Mouse (Mus musculus) MEL (cell line): ENCODE data around the gene Wdr62. TPM values are rescaled to one million over a fixed set of nuclear protein-coding genes. Genes with fewer than 3 reads are reported as not detected.

Experiments
- DNase-seq: peaks from one replicate; pipeline ENCODE4 v3.0.0; 2011; ENCODE audit warnings: low read depth, low spot score
- H3K27ac ChIP-seq: 2 replicates; pipeline ENCODE4 v1.5.1; 2012; ENCODE audit warnings: low read depth, mild to moderate bottlenecking, control low read depth, low read length, moderate library complexity; ENCODE audit not compliant: control insufficient read depth
- H3K27me3 ChIP-seq, 2 experiments: fragments of 150-350 bp in 1 of 2; sonication (generic) in 1 of 2; 2 replicates each; pipeline ENCODE4 v1.6.1; 2012; ENCODE audit warnings: low read length in 2 of 2, mild to moderate bottlenecking in 2 of 2, improper control_type of control experiment in 1 of 2, moderate library complexity in 1 of 2; ENCODE audit not compliant: insufficient read depth in 2 of 2, control insufficient read depth in 1 of 2
- H3K36me3 ChIP-seq, 2 experiments: 2 replicates each; pipeline ENCODE4 v1.6.1; 2012 to 2014; ENCODE audit warnings: low read length in 2 of 2, improper control_type of control experiment in 1 of 2, inconsistent platforms in 1 of 2, mild to moderate bottlenecking in 1 of 2; ENCODE audit not compliant: insufficient read depth in 2 of 2, control insufficient read depth in 1 of 2
- H3K4me1 ChIP-seq, 2 experiments: fragments of 150-350 bp in 1 of 2; sonication (generic) in 1 of 2; 2 replicates each; pipeline ENCODE4 v1.6.1; 2012; ENCODE audit warnings: low read length in 2 of 2, improper control_type of control experiment in 1 of 2, mild to moderate bottlenecking in 1 of 2; ENCODE audit not compliant: insufficient read depth in 2 of 2, control insufficient read depth in 1 of 2
- H3K4me3 ChIP-seq, 2 experiments: fragments of 150-350 bp in 1 of 2; sonication (generic) in 1 of 2; 2 replicates each; pipeline ENCODE4 v1.5.1; 2012; ENCODE audit warnings: low read depth in 2 of 2, low read length in 2 of 2, mild to moderate bottlenecking in 2 of 2, moderate library complexity in 2 of 2, control low read depth in 1 of 2, improper control_type of control experiment in 1 of 2; ENCODE audit not compliant: control insufficient read depth in 1 of 2, insufficient read depth in 1 of 2
- H3K79me2 ChIP-seq: 2 replicates; pipeline ENCODE4 v1.6.1; 2012; ENCODE audit warnings: mild to moderate bottlenecking, low read length, moderate library complexity; ENCODE audit not compliant: control insufficient read depth, poor library complexity, insufficient read depth
- H3K9ac ChIP-seq: 2 replicates; pipeline ENCODE4 v1.6.1; 2012; ENCODE audit warnings: low read depth, mild to moderate bottlenecking, control low read depth, low read length, moderate library complexity; ENCODE audit not compliant: control insufficient read depth, poor library complexity, severe bottlenecking
- H3K9me3 ChIP-seq: fragments of 150-350 bp; sonication (generic); replicated peaks from 2 replicates; pipeline ENCODE4 v1.6.1; 2012; ENCODE audit warnings: mild to moderate bottlenecking, low read length, improper control_type of control experiment, moderate library complexity; ENCODE audit not compliant: insufficient read depth
- BHLHE40 ChIP-seq: IDR thresholded peaks from 2 replicates; pipeline ENCODE4 v1.6.1; 2012; ENCODE audit warnings: low read depth, mild to moderate bottlenecking, inconsistent platforms, low read length, improper control_type of control experiment, borderline replicate concordance
- CHD2 ChIP-seq: IDR thresholded peaks from 2 replicates; pipeline ENCODE4 v1.6.1; 2011; ENCODE audit warnings: low read length, improper control_type of control experiment
- E2F4 ChIP-seq: IDR thresholded peaks from 2 replicates; pipeline ENCODE4 v1.6.1; 2011; ENCODE audit warnings: low read depth, low read length, improper control_type of control experiment, borderline replicate concordance
- ELF1 ChIP-seq: IDR thresholded peaks from 2 replicates; pipeline ENCODE4 v1.6.1; 2014; ENCODE audit warnings: low read depth, mild to moderate bottlenecking, inconsistent platforms, low read length, improper control_type of control experiment, moderate library complexity
- EP300 ChIP-seq, 2 experiments: IDR thresholded peaks; 2 replicates each; pipeline ENCODE4 v1.6.1; 2011; ENCODE audit warnings: improper control_type of control experiment in 2 of 2, low read length in 2 of 2, low read depth in 1 of 2, mild to moderate bottlenecking in 1 of 2
- GABPA ChIP-seq: IDR thresholded peaks from 2 replicates; pipeline ENCODE4 v1.6.1; 2012; ENCODE audit warnings: low read depth, mild to moderate bottlenecking, inconsistent platforms, low read length, improper control_type of control experiment, moderate library complexity
- GATA1 ChIP-seq: IDR thresholded peaks from 2 replicates; pipeline ENCODE4 v1.6.1; 2011; ENCODE audit warnings: low read depth, low read length, improper control_type of control experiment
- KAT2A ChIP-seq: conservative IDR thresholded peaks from 2 replicates; pipeline ENCODE4 v1.6.1; 2012; ENCODE audit warnings: low read depth, low read length, improper control_type of control experiment, inconsistent platforms
- MAFK ChIP-seq: IDR thresholded peaks from 2 replicates; pipeline ENCODE4 v1.6.1; 2011; ENCODE audit warnings: low read depth, mild to moderate bottlenecking, low read length, improper control_type of control experiment, borderline replicate concordance
- MAX ChIP-seq: IDR thresholded peaks from 2 replicates; pipeline ENCODE4 v1.6.1; 2011; ENCODE audit warnings: low read length, improper control_type of control experiment
- MAZ ChIP-seq: IDR thresholded peaks from 2 replicates; pipeline ENCODE4 v1.6.1; 2012; ENCODE audit warnings: low read depth, mild to moderate bottlenecking, inconsistent platforms, low read length, improper control_type of control experiment
- MEF2A ChIP-seq: IDR thresholded peaks from 2 replicates; pipeline ENCODE4 v1.6.1; 2014; ENCODE audit warnings: low read depth, mild to moderate bottlenecking, inconsistent platforms, low read length, improper control_type of control experiment; ENCODE audit not compliant: poor library complexity, insufficient replicate concordance, severe bottlenecking; ENCODE audit errors: extremely low read depth
- MXI1 ChIP-seq: IDR thresholded peaks from 2 replicates; pipeline ENCODE4 v1.6.1; 2011; ENCODE audit warnings: mild to moderate bottlenecking, low read depth, low read length, improper control_type of control experiment
- NRF1 ChIP-seq: IDR thresholded peaks from 2 replicates; pipeline ENCODE4 v1.6.1; 2014; ENCODE audit warnings: low read depth, mild to moderate bottlenecking, inconsistent platforms, low read length, improper control_type of control experiment, moderate library complexity; ENCODE audit not compliant: poor library complexity, insufficient read depth, severe bottlenecking
- POLR2A ChIP-seq, 2 experiments: IDR thresholded peaks; 2 replicates each; pipeline ENCODE4 v1.6.1; 2011 to 2012; ENCODE audit warnings: low read length in 2 of 2, mild to moderate bottlenecking in 2 of 2, control low read depth in 1 of 2, improper control_type of control experiment in 1 of 2, low read depth in 1 of 2, moderate library complexity in 1 of 2; ENCODE audit not compliant: control insufficient read depth in 1 of 2, insufficient read depth in 1 of 2, poor library complexity in 1 of 2
- POLR2AphosphoS5 ChIP-seq: IDR thresholded peaks from 2 replicates; pipeline ENCODE4 v1.6.1; 2012; ENCODE audit warnings: low read depth, borderline replicate concordance, mild to moderate bottlenecking, inconsistent platforms, low read length, moderate library complexity, mixed read lengths
- SIN3A ChIP-seq: IDR thresholded peaks from 2 replicates; pipeline ENCODE4 v1.6.1; 2012; ENCODE audit warnings: low read length, improper control_type of control experiment, inconsistent platforms
- SMC3 ChIP-seq: IDR thresholded peaks from 2 replicates; pipeline ENCODE4 v1.6.1; 2011; ENCODE audit warnings: low read depth, low read length, improper control_type of control experiment
- TBP ChIP-seq: IDR thresholded peaks from 2 replicates; pipeline ENCODE4 v1.8.0; 2011; ENCODE audit warnings: low read depth, low read length, improper control_type of control experiment
- TCF12 ChIP-seq: IDR thresholded peaks from 2 replicates; pipeline ENCODE4 v1.6.1; 2014; ENCODE audit warnings: low read depth, mild to moderate bottlenecking, inconsistent platforms, low read length, improper control_type of control experiment, moderate library complexity
- UBTF ChIP-seq: IDR thresholded peaks from 2 replicates; pipeline ENCODE4 v1.6.1; 2012; ENCODE audit warnings: low read depth, mild to moderate bottlenecking, inconsistent platforms, low read length, improper control_type of control experiment, moderate library complexity, borderline replicate concordance; ENCODE audit not compliant: insufficient read depth
- ZMIZ1 ChIP-seq: IDR thresholded peaks from 2 replicates; pipeline ENCODE4 v1.6.1; 2012; ENCODE audit warnings: low read depth, mild to moderate bottlenecking, inconsistent platforms, low read length, improper control_type of control experiment, moderate library complexity
- ZNF384 ChIP-seq: IDR thresholded peaks from 2 replicates; pipeline ENCODE4 v1.6.1; 2012; ENCODE audit warnings: low read depth, mild to moderate bottlenecking, inconsistent platforms, low read length, improper control_type of control experiment
- polyA plus RNA-seq, 2 experiments: library from polyadenylated mRNA; stranded (reverse) in 1 of 2; unstranded in 1 of 2; fragments of >175 nt in 1 of 2; fragments of >200 nt in 1 of 2; gene quantifications; 2 replicates each; pipeline versions ENCODE4 v1.2.1 to v1.2.4; 2012; ENCODE audit warnings: low replicate concordance in 2 of 2, low read depth in 1 of 2; ENCODE audit not compliant: insufficient read length in 2 of 2, insufficient read depth in 1 of 2, missing spikeins in 1 of 2
- total RNA-seq: library from RNA; depleted of rRNA; stranded (reverse); fragments of 300-350 nt; gene quantifications from 2 replicates; pipeline ENCODE4 v1.2.3, GENCODE M21; 2012

The Wdr62 gene
- total and polyA plus RNA-seq, 3 experiments = 6.5 to 44.8 (median 30.5) TPM

- DNase-seq = no peak
- no peaks in the 10 kb centered on the region for H3K4me1 ChIP-seq
- no peak overlapping the region for H3K9ac ChIP-seq
- no peak overlapping the region for H3K4me3 ChIP-seq
- no peaks in the 10 kb centered on the region for H3K27me3 ChIP-seq
- no peaks in the 10 kb centered on the region for H3K9me3 ChIP-seq
- no peaks in the 10 kb centered on the region for H3K36me3 ChIP-seq
- no peak overlapping the region for H3K27ac ChIP-seq
- H3K79me2 ChIP-seq = no peaks in the 10 kb centered on the region
- TF ChIP-seq TCF12 (no peak), E2F4 (no peak), KAT2A (no peak), POLR2A (IDR thresholded peaks at IDR 0.05; ENCODE audit: control insufficient read depth in 1 of 2, insufficient read depth in 1 of 2, low read depth in 1 of 2, low read length in 2 of 2, poor library complexity in 1 of 2) (no peak), MAFK (no peak), POLR2AphosphoS5 (no peak), ZMIZ1 (no peak), BHLHE40 (no peak), MAX (no peak), MEF2A (no peak), CHD2 (no peak), MAZ (no peak), ZNF384 (no peak), SMC3 (no peak)
- TF ChIP-seq, all 39 proteins: peak for 0
These were observed 10.6 kb downstream of the Wdr62 start for GRCm38 (mm10) chr7:30269641-30270040.

GRCm38 (mm10) chr7:30266780-30267179 is 13.4 kb downstream of the Wdr62 start:
- TF ChIP-seq GABPA (no peak), ELF1 (no peak), GATA1 (no peak), MXI1 (no peak), TCF12 (no peak), TBP (no peak), NRF1 (no peak), MAX (no peak), SIN3A (no peak), ZNF384 (no peak), UBTF (no peak), EP300 (IDR thresholded peaks at IDR 0.05; ENCODE audit: low read depth in 1 of 2, low read length in 2 of 2) (no peak), POLR2AphosphoS5 (no peak)

More at GRCm38 (mm10) chr7:30266780-30267179, 13.4 kb downstream of the Wdr62 start:
- H3K27me3 ChIP-seq = no peaks in the 10 kb centered on the region
- H3K9ac ChIP-seq = no peak overlapping the region
- no peaks in the 10 kb centered on the region for H3K79me2 ChIP-seq
- no peak overlapping the region for H3K4me3 ChIP-seq
- no peak for DNase-seq
- no peaks in the 10 kb centered on the region for H3K4me1 ChIP-seq
- H3K36me3 ChIP-seq = no peaks in the 10 kb centered on the region
- H3K27ac ChIP-seq = no peak overlapping the region
- no peaks in the 10 kb centered on the region for H3K9me3 ChIP-seq
